Mouse (Mus musculus): ENCODE results near the gene Tmem79.
A peak's percentile ranks its signal among the peaks of the same experiment; 100 is the strongest.
"Not testable (repeated sequence)": the region's sequence is repeated elsewhere in the genome, so short reads cannot be mapped to it uniquely, and the experiment has no call there.

Tmem79 gene

GRCm38 (mm10) chr3:88354396-88355165 is 18.6 kb upstream of the Tmem79 start:
- no peak for DNase-seq (ENCODE audit: low read depth, low spot score)

DNA sequence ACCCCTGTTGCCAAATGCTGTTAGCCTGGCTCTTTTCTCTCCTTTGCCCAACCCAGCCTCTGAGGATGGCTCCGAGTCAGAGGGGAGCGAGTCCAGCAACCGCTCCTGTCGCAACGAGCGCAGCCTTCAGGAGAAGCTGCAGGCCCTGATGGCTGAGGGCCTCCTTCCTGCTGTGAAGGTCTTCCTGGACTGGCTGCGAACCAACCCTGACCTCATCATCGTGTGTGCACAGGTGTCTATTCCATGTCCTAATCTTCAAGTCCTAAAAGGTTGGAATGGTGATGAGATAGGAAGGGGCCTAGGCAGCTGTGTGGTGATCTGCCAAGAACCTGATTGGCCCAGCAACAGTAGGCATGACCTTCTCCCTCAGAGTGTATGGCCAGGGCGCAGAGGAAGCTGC is 17.0 kb upstream of the Tmem79 start:
- no peak for DNase-seq (ENCODE audit: low read depth, low spot score)

- DNase-seq (ENCODE audit: low read depth, low spot score) = no peak
Observed at GRCm38 (mm10) chr3:88350732-88351131, 14.8 kb upstream of the Tmem79 start.

- DNase-seq (ENCODE audit: low read depth, low spot score) = no peak
Observed at GRCm38 (mm10) chr3:88339006-88339405, 3.1 kb upstream of the Tmem79 start.

- DNase-seq (ENCODE audit: low read depth, low spot score) = no peak
Observed at GRCm38 (mm10) chr3:88338316-88338715, 2.4 kb upstream of the Tmem79 start.

DNA sequence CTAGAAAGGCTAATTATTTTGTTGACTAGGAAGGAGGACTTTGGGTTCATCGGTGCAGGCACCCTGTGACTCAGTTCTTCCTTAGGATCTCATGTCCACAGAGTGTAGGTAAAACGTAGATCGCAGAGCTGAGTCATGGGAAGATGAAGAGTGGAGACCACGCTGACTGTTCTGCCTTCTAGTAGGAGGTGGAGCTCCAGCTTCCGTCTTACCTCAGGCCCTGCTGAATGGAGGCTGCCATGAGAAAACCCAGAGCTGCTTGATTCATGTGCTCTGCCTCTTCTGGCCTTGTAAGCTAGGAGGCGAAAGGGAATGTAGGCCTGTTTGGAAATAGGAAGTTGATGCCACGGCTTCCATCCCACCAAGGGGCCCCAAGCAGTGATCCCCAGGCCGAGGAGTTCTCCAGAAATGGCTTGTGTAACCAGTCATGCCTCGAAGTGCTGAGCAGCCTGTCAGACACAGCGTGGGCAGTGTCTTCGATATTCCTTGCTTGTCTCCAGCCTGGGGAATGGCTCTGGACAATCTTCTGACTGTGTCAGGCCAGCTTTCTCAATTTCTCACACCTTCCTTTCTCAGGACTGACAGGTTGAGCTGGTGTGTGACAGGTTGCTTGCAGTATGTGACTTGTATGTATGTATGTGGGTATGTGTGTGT is 1.5 kb upstream of the Tmem79 start:
- DNase-seq (ENCODE audit: low read depth, low spot score) = peak; percentile 39

DNA sequence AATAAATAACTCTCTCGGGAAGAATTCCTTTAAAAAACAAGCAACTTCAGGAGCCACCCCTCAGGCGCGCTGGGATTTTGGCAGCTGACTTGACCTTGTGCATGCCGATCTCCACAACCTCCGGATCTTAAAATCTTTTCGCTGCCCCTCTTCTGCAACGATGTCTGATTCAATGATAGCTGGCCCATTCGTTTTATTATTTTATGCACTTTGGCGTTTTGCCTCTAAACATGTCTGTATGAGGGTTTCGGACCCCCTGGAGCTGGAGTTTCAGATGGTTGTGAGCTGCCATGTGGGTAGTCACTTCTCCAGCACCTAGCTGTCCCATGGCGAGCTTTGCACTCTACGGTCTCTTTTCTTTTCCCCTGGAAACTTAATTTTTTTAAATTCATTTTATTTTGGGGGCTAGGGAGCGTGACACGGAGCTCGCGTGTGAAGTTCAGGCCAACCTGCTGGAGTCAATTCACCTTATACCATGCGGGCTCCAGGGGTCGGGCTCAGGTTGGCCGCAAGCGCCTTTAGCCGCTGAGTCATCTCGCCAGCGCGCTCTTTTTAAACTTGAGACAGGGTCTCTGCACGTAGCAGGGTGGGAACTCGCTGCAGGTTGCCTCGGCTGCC is 403 bp downstream of the Tmem79 start:
- no peak for DNase-seq (ENCODE audit: low read depth, low spot score)

- peak; percentile 65 for DNase-seq (ENCODE audit: low read depth, low spot score)
Observed at GRCm38 (mm10) chr3:88334902-88335435, 979 bp downstream of the Tmem79 start.

DNA sequence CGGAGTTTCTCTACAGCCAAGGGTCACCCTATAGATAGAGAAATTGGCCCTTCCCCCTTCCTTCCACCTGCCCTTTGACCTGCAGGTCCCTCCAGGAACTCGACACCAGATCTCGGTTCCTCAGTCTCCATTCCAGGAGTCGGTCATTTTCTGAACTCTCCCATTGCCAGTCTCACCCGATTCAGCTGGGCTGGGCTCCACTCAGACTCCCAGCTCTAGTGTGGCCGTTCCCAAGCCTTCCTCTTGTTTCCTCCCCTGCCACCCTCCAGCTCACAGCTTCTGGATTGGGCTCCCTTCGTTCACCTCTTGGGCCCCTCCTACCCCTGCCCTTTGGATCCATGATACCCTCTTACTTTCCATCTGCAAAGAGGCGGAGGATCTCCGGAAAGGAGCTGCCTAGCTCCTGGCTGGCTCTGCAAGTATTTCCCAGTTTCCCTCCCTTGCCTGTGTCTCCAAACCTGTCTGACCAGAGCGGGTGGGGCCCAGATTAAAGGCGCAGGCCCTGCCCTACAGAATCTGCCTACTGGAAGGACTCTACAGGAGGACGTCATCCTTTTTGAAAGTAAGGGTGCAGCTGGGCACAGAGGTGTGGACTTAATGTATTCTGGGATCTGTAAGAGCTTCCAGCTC is 1.8 kb downstream of the Tmem79 start:
- DNase-seq (ENCODE audit: low read depth, low spot score) = no peak

- peak; percentile 75 for DNase-seq (ENCODE audit: low read depth, low spot score)
Observed at GRCm38 (mm10) chr3:88331282-88331681, 4.7 kb downstream of the Tmem79 start.

DNA sequence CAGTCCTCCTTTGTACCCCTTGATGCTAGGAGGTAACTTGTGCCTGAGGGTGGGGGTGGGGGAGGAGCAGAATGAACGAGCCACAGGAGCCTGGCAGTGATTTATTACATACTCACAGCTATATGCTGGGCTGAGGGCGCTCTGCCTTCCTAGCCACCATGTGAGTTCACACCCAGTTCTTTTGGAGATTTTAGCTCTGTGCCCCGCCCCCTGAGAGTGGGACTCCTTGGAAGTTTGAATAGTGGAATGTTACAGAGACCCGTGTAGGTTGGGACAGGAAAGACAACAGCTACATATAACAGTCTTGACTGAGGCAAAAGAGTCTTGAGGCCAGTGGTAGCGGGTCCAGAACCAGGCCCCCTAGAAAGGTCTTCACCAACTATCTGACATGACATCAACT is 7.0 kb downstream of the Tmem79 start:
- DNase-seq (ENCODE audit: low read depth, low spot score) = no peak

DNA sequence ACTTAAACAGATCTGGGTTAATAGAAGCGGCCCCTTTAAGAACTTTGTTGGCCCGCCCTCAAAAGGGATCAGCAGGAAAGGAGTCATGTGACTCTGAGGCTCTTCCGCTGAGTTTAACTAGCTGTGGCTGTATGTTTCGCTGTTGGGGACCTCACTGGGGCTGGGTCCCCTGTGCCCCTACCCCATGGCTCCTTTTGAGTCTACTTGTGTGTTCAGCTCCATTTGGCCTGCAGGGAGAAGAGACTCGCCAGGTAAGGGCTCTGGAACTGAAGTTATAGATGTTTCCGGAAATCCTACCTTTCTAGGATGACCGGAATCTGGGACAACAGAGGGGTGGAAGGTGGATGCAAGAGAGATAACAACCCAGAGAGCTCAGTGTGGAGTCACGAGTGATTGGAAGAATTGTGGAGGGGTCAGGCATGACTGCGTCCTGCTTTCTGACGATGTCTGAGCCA is 11.0 kb downstream of the Tmem79 start, which contains the start of gene Glmp:
Gene Glmp (plus strand): TSS at position 73 of the 455 bp plus-strand sequence.
- DNase-seq (ENCODE audit: low read depth, low spot score) = no peak

- no peak for DNase-seq (ENCODE audit: low read depth, low spot score)
Observed at GRCm38 (mm10) chr3:88299172-88299571, 36.8 kb downstream of the Tmem79 start.

GRCm38 (mm10) chr3:88297321-88297851 is 38.6 kb downstream of the Tmem79 start:
- no peak for DNase-seq (ENCODE audit: low read depth, low spot score)

- DNase-seq (ENCODE audit: low read depth, low spot score) = peak; percentile 99
Observed at GRCm38 (mm10) chr3:88296561-88297318, 39.2 kb downstream of the Tmem79 start, which contains the start of the genes Tsacc and Cct3. TSS of gene Tsacc (minus strand) at chr3:88296999. TSS of gene Cct3 (plus strand) at chr3:88297116.

- DNase-seq (ENCODE audit: low read depth, low spot score) = no peak
Observed at GRCm38 (mm10) chr3:88296110-88296560, 39.8 kb downstream of the Tmem79 start.

- not testable (repeated sequence) for DNase-seq (ENCODE audit: low read depth, low spot score)
Observed at GRCm38 (mm10) chr3:88295272-88295671, 40.7 kb downstream of the Tmem79 start.

DNA sequence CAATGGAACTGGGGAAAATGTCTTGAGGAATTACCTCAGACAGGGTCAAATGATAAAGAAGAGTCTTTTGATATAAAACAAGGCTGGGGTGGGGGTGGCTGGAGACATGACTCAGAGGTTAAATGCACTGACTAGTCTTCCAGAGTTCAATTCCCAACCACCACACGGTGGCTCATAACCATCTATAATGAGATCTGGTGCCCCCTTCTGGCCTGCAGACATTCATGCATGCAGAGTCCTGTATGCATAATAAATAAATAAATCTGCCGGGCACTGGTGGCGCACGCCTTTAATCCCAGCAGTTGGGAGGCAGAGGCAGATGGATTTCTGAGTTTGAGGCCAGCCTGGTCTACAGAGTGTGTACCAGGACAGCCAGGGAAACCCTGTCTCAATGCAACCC is 44.0 kb downstream of the Tmem79 start:
- peak; percentile 61 for DNase-seq (ENCODE audit: low read depth, low spot score)

- DNase-seq (ENCODE audit: low read depth, low spot score) = not testable (repeated sequence)
Observed at GRCm38 (mm10) chr3:88288133-88288713, 47.7 kb downstream of the Tmem79 start.

GRCm38 (mm10) chr3:88287110-88287509 is 48.8 kb downstream of the Tmem79 start, which contains the start of gene Gm38392:
TSS of gene Gm38392 (minus strand) at chr3:88287210.
- no peak for DNase-seq (ENCODE audit: low read depth, low spot score)

Measured in A20 (cell line).